Mouse (Mus musculus): ENCODE results near the gene Gm2431. TPM values are rescaled to one million over a fixed set of nuclear protein-coding genes. Genes with fewer than 3 reads are reported as not detected.

Gm2431 gene
- total RNA-seq (2023), result not detected in 4 replicates

DNA sequence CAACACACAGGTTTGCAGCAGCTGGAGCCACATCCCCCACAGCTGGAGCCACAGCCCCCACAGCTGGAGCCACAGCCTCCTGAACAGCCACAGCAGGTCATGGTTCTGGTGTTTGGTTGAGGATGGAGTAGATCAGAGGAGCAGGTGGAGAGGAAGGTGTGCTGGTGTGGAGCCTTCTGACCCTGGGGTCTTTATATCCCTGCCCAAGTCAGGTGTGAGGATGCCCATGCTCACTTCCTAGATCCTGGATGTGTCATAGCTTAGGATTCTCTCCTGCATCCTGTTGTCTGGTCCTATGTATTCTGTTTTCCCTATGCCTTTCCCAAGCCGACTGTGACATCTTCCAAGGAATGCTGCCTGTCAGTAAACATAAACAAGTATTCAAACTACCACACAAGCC lies at the start of gene Gm2431:
Gm2431 (minus strand) TSS at position 101 of the 400 bp plus-strand sequence.

DNA sequence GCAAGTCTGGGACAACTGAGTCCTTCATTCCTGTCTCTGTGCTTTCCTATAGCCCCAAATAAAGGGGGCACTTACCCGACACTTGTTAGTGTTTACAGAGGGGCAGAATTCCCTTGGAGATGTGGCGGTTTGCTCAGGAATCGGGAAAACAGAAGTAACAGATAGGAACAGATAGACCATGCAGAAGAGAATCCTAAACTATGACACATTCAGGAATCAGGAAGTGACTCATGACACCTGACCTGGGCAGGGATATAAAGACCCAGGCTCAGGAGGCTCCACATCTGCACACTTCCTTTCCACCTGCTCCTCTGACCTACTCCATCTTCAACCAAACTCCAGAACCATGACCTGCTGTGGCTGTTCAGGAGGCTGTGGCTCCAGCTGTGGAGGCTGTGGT lies 45.1 kb upstream of the Gm2431 start, which contains the start of gene Krtap5-4:
Krtap5-4 (plus strand) TSS at position 301 of the 400 bp plus-strand sequence.

DNA sequence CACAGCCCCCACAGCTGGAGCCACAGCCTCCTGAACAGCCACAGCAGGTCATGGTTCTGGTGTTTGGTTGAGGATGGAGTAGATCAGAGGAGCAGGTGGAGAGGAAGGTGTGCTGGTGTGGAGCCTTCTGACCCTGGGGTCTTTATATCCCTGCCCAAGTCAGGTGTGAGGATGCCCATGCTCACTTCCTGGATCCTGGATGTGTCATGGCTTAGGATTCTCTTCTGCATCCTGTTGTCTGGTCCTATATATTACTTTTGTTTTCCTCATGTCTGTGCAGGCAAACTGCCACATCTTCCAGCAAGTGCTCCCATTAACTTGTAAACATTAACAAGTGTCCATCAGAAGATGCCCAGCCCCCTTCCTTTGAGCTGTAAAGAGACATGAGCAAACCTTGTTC lies 38.9 kb upstream of the Gm2431 start, which contains the start of gene Krtap5-1:
Krtap5-1 (minus strand) TSS at position 101 of the 400 bp plus-strand sequence.

DNA sequence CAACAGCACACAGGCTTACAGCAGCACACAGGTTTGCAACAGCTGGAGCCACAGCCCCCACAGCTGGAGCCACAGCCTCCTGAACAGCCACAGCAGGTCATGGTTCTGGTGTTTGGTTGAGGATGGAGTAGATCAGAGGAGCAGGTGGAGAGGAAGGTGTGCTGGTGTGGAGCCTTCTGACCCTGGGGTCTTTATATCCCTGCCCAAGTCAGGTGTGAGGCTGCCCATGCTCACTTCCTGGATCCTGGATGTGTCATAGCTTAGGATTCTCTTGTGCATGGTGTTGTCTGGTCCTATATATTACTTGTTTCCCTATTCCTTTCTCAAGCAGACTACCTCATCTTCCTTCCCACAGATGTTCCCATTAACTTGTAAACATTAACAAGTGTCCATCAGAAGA lies 16.1 kb upstream of the Gm2431 start, which contains the start of gene Gm4559:
Gm4559 (minus strand) TSS at position 101 of the 400 bp plus-strand sequence.

DNA sequence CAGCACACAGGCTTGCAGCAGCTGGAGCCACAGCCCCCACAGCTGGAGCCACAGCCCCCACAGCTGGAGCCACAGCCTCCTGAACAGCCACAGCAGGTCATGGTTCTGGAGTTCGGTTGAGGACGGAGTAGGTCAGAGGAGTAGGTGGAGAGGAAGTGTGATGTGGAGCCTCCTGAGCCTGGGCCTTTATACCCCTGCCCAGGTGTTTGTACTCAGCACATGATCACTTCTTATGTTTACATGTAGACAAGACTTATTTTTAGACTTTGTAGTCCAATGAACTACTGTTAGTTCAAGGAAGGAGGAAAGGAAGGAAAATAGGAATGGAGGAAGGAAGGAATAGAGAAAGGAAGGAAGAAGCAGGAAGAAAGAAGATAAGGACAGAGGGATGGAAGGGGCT lies 17.2 kb downstream of the Gm2431 start, which contains the start of gene Gm40460:
Gm40460 (minus strand) TSS at position 101 of the 400 bp plus-strand sequence.

DNA sequence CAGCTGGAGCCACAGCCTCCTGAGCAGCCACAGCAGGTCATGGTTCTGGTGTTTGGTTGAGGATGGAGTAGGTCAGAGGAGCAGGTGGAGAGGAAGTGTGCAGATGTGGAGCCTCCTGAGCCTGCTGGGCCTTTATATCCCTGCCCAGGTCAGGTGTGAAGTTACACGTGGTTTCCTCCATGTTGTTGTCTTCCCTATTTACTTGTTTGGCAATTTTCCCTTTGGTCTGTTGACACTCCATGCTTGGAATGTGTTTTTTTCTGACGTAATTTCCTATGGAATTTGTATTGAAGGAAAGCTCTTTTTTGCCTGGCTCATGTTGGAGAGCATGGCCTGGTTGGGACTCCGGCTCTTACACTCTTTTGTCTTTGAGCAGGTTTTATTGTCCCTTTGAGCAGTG lies 28.3 kb downstream of the Gm2431 start, which contains the start of gene Krtap5-5:
Krtap5-5 (minus strand) TSS at position 101 of the 400 bp plus-strand sequence.

DNA sequence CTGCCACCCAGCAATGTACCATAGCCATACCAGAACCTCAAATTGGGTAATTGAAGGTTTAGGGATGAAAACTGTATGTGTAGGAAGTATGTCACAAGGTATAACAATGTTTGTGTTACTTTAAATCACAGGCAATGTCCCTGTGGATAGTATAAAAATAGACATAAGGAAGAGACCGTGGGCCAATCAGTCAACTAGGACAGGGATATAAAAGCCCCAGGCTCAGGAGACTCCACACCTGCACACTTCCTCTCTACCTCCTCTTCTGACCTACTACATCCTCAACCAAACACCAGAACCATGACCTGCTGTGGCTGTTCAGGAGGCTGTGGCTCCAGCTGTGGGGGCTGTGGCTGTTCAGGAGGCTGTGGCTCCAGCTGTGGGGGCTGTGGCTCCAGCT lies 46.6 kb downstream of the Gm2431 start, which contains the start of gene Gm7579:
Gm7579 (plus strand) TSS at position 301 of the 400 bp plus-strand sequence.

Other genes with a start within 250 kb of the Gm2431 start
- gene Mob2, start 197.3 kb downstream of the Gm2431 start, total RNA-seq (2023), result 33.3 to 45.7 TPM (median 40.9 TPM) in 4 replicates
- gene Dusp8, start 162.5 kb downstream of the Gm2431 start, total RNA-seq (2023), result 4.6 to 6.7 TPM (median 5.9 TPM) in 4 replicates
- gene Gm45618, start 137.6 kb downstream of the Gm2431 start, total RNA-seq (2023), result not detected in 4 replicates
- not detected in 4 replicates for gene Gm39115, start 122.3 kb downstream of the Gm2431 start, total RNA-seq (2023)
- gene Gm45337, start 113.7 kb downstream of the Gm2431 start, total RNA-seq (2023), result not detected in 4 replicates
- gene Gm29735, start 101.2 kb downstream of the Gm2431 start, total RNA-seq (2023), result not detected in 4 replicates
- not detected in 4 replicates for gene Gm4553, start 92.6 kb downstream of the Gm2431 start, total RNA-seq (2023)
- gene Krtap5-2, start 82.3 kb downstream of the Gm2431 start, total RNA-seq (2023), result not detected in 4 replicates
- gene Gm10153, start 68.0 kb downstream of the Gm2431 start, total RNA-seq (2023), result not detected in 4 replicates
- gene Krtap5-3, start 57.0 kb downstream of the Gm2431 start, total RNA-seq (2023), result not detected in 4 replicates
- gene Gm7579, start 46.5 kb downstream of the Gm2431 start, total RNA-seq (2023), result not detected in 4 replicates
- gene Krtap5-5, start 28.4 kb downstream of the Gm2431 start, total RNA-seq (2023), result not detected in 4 replicates
- gene Gm40460, start 17.3 kb downstream of the Gm2431 start, total RNA-seq (2023), result not detected in 4 replicates
- not detected in 4 replicates for gene Gm4559, start 16.0 kb upstream of the Gm2431 start, total RNA-seq (2023)
- gene Krtap5-1, start 38.8 kb upstream of the Gm2431 start, total RNA-seq (2023), result not detected in 4 replicates
- not detected in 4 replicates for gene Krtap5-4, start 45.2 kb upstream of the Gm2431 start, total RNA-seq (2023)
- 0.75 TPM in 1 of 4 replicates, not detected in the others for gene Ifitm10, start 115.4 kb upstream of the Gm2431 start, total RNA-seq (2023)
- gene Gm49369, start 124.3 kb upstream of the Gm2431 start, total RNA-seq (2023), result 0.85 TPM in 1 of 4 replicates, not detected in the others
- 67.6 to 79.8 TPM (median 71.9 TPM) in 4 replicates for gene Ctsd, start 129.7 kb upstream of the Gm2431 start, total RNA-seq (2023)
- gene Syt8, start 176.5 kb upstream of the Gm2431 start, total RNA-seq (2023), result not detected in 4 replicates
- gene Tnni2, start 183.5 kb upstream of the Gm2431 start, total RNA-seq (2023), result 3.1 to 9.1 TPM (median 5.4 TPM) in 4 replicates
- gene Lsp1, start 202.5 kb upstream of the Gm2431 start, total RNA-seq (2023), result 752 to 815 TPM (median 786 TPM) in 4 replicates
- gene Tnnt3, start 240.5 kb upstream of the Gm2431 start, total RNA-seq (2023), result 37.8 to 47.2 TPM (median 41.7 TPM) in 4 replicates

All from B cell, adult 62 days (primary cell).